Mouse (Mus musculus) lung, embryonic 16.5 days (tissue): ENCODE results near the gene Prpf40a. TPM values are rescaled to one million over a fixed set of nuclear protein-coding genes. Genes with fewer than 3 reads are reported as not detected.

Source experiments
- ATAC-seq: fragments of 200-750 bp; cut with Nextera tagmentation; 2 replicates; pipeline ENCODE4 v1.8.0; 2017; ENCODE audit warnings: low read depth, mild to moderate bottlenecking, moderate library complexity
- H3K27ac ChIP-seq: fragments of 300-500 bp; sonication (generic); 2 replicates; pipeline ENCODE4 v1.5.1; 2014; ENCODE audit warnings: mild to moderate bottlenecking, control low read depth, low read length
- H3K27me3 ChIP-seq: fragments of 300-500 bp; sonication (generic); 2 replicates; pipeline ENCODE4 v1.6.1; 2014; ENCODE audit warnings: low read depth, low read length, mixed read lengths; ENCODE audit not compliant: control insufficient read depth, insufficient read depth
- H3K36me3 ChIP-seq: fragments of 300-500 bp; sonication (generic); 2 replicates; pipeline ENCODE4 v1.6.1; 2014; ENCODE audit warnings: low read length; ENCODE audit not compliant: control insufficient read depth, insufficient read depth
- H3K4me1 ChIP-seq: fragments of 300-500 bp; sonication (generic); replicated peaks from 2 replicates; pipeline ENCODE4 v1.6.1; 2014; ENCODE audit warnings: low read length, mixed read lengths; ENCODE audit not compliant: control insufficient read depth, insufficient read depth
- H3K4me2 ChIP-seq: fragments of 300-500 bp; sonication (generic); 2 replicates; pipeline ENCODE4 v1.6.1; 2014; ENCODE audit warnings: low read depth, low read length, control low read depth
- H3K4me3 ChIP-seq: fragments of 300-500 bp; sonication (generic); 2 replicates; pipeline ENCODE4 v1.5.1; 2014; ENCODE audit warnings: mild to moderate bottlenecking, low read length, control low read depth
- H3K9ac ChIP-seq: fragments of 300-500 bp; sonication (generic); 2 replicates; pipeline ENCODE4 v1.6.1; 2014; ENCODE audit warnings: low read length, control low read depth
- H3K9me3 ChIP-seq: fragments of 300-500 bp; sonication (generic); 2 replicates; pipeline ENCODE4 v1.6.1; 2016; ENCODE audit warnings: low read length; ENCODE audit not compliant: control insufficient read depth
- WGBS: fragments of 180-500 bp; shearing (Covaris S2); extraction: QIAGEN DNeasy Blood & Tissue Kit; methylation state at CpG from one replicate; pipeline ENCODE4 v1.1.7; 2014; 5-methylcytosine and 5-hydroxymethylcytosine counted together
- polyA plus RNA-seq: library from polyadenylated mRNA; unstranded; fragments of >200 nt; fragmentation: Nextera tagmentation; extraction: Ambion mirVana; gene quantifications from 2 replicates; pipeline ENCODE4 v1.2.1, GENCODE M21; 2015

Gene Prpf40a
- polyA plus RNA-seq, 1 experiment from 2014 or later, result 141 TPM

- no peak for ATAC-seq
- peaks cover 12% of the 10 kb centered on the region for H3K4me1 ChIP-seq
- H3K36me3 ChIP-seq, result peaks cover 18% of the 10 kb centered on the region
- H3K27me3 ChIP-seq, result no peaks in the 10 kb centered on the region
- H3K4me2 ChIP-seq, result peak overlapping the region; percentile 63
- peak overlapping the region; percentile 98 for H3K4me3 ChIP-seq
- peak overlapping the region; percentile 98 for H3K27ac ChIP-seq
- 2% methylated on average over 20 of the region's 20 CpGs for WGBS
- no peaks in the 10 kb centered on the region for H3K9me3 ChIP-seq
- peak overlapping the region; percentile 89 for H3K9ac ChIP-seq
Measured at GRCm38 (mm10) chr2:53192386-53192785, 1.3 kb upstream of the Prpf40a start.

- under 1% methylated on average over 74 of the region's 82 CpGs for WGBS
- Histone ChIP-seq H3K9me3 (no peaks in the 10 kb centered on the region), H3K4me3 (peak within 1 kb of the TSS; percentile 98), H3K27ac (peak within 1 kb of the TSS; percentile 98), H3K9ac (peak within 1 kb of the TSS; percentile 94), H3K27me3 (no peaks in the 10 kb centered on the region), H3K4me1 (peaks cover 12% of the 10 kb centered on the region), H3K36me3 (peaks cover 16% of the 10 kb centered on the region), H3K4me2 (peak within 1 kb of the TSS; percentile 63)
- ATAC-seq, result peak; percentile 92
Measured at GRCm38 (mm10) chr2:53191523-53192220, 588 bp upstream of the Prpf40a start, which contains the start of gene Arl6ip6. Arl6ip6 (plus strand) TSS chr2:53191726.

- Histone ChIP-seq H3K36me3 (peaks cover 5% of the 10 kb centered on the region), H3K4me3 (peak overlapping the region; percentile 29), H3K27ac (no peak overlapping the region), H3K27me3 (no peaks in the 10 kb centered on the region), H3K4me2 (peak overlapping the region; percentile 55), H3K9ac (no peak overlapping the region), H3K4me1 (peaks cover 12% of the 10 kb centered on the region), H3K9me3 (no peaks in the 10 kb centered on the region)
- ATAC-seq, result no peak
- WGBS, result 57% methylated on average over 3 of the region's 3 CpGs
Measured at GRCm38 (mm10) chr2:53189811-53190210, 1.3 kb downstream of the Prpf40a start.

- no peak overlapping the region for H3K4me2 ChIP-seq
- H3K4me1 ChIP-seq, result no peaks in the 10 kb centered on the region
- ATAC-seq, result no peak
- no peaks in the 10 kb centered on the region for H3K27me3 ChIP-seq
- H3K36me3 ChIP-seq, result peaks cover 7% of the 10 kb centered on the region
- H3K9me3 ChIP-seq, result no peaks in the 10 kb centered on the region
- H3K27ac ChIP-seq, result no peak overlapping the region
- no peak overlapping the region for H3K9ac ChIP-seq
- H3K4me3 ChIP-seq, result no peak overlapping the region
Measured at GRCm38 (mm10) chr2:53179876-53180275, 11.2 kb downstream of the Prpf40a start.

- Histone ChIP-seq H3K9ac (no peak overlapping the region), H3K27me3 (no peaks in the 10 kb centered on the region), H3K4me1 (no peaks in the 10 kb centered on the region), H3K27ac (no peak overlapping the region), H3K4me2 (no peak overlapping the region), H3K9me3 (no peaks in the 10 kb centered on the region), H3K4me3 (no peak overlapping the region), H3K36me3 (peaks cover 14% of the 10 kb centered on the region)
- ATAC-seq, result no peak
- WGBS, result 79% methylated on average over 3 of the region's 3 CpGs
Measured at GRCm38 (mm10) chr2:53178966-53179365, 12.1 kb downstream of the Prpf40a start.

GRCm38 (mm10) chr2:53173966-53174365 lies 17.1 kb downstream of the Prpf40a start:
- H3K4me2 ChIP-seq, result no peak overlapping the region
- no peaks in the 10 kb centered on the region for H3K4me1 ChIP-seq
- H3K9ac ChIP-seq, result no peak overlapping the region

GRCm38 (mm10) chr2:53146852-53147251 lies 44.2 kb downstream of the Prpf40a start:
- Histone ChIP-seq H3K4me1 (no peaks in the 10 kb centered on the region), H3K9me3 (no peaks in the 10 kb centered on the region), H3K9ac (no peak overlapping the region), H3K36me3 (peaks cover 25% of the 10 kb centered on the region), H3K4me3 (no peak overlapping the region), H3K4me2 (no peak overlapping the region), H3K27me3 (no peaks in the 10 kb centered on the region), H3K27ac (no peak overlapping the region)
- no peak for ATAC-seq

More at GRCm38 (mm10) chr2:53173966-53174365, 17.1 kb downstream of the Prpf40a start:
- no peak for ATAC-seq
- Histone ChIP-seq H3K4me3 (no peak overlapping the region), H3K27ac (no peak overlapping the region), H3K27me3 (no peaks in the 10 kb centered on the region), H3K36me3 (peaks cover 14% of the 10 kb centered on the region), H3K9me3 (no peaks in the 10 kb centered on the region)

- Histone ChIP-seq H3K4me3 (no peak overlapping the region), H3K9me3 (no peaks in the 10 kb centered on the region), H3K27ac (no peak overlapping the region), H3K27me3 (no peaks in the 10 kb centered on the region), H3K9ac (no peak overlapping the region), H3K4me1 (no peaks in the 10 kb centered on the region), H3K4me2 (no peak overlapping the region), H3K36me3 (peaks cover 5% of the 10 kb centered on the region; the same call in 1 of the 2 replicates)
- no peak for ATAC-seq
- WGBS, result 93% methylated on average over 9 of the region's 9 CpGs
Measured at GRCm38 (mm10) chr2:53131567-53131966, 59.5 kb downstream of the Prpf40a start.

- 57% methylated on average over 6 of the region's 6 CpGs for WGBS
- H3K36me3 ChIP-seq, result peaks cover 2% of the 10 kb centered on the region; the same call in 1 of the 2 replicates
Measured at GRCm38 (mm10) chr2:53129070-53129469, 62.0 kb downstream of the Prpf40a start.

More at GRCm38 (mm10) chr2:53129070-53129469, 62.0 kb downstream of the Prpf40a start:
- Histone ChIP-seq H3K9ac (no peak overlapping the region), H3K27me3 (no peaks in the 10 kb centered on the region), H3K4me2 (no peak overlapping the region), H3K4me1 (no peaks in the 10 kb centered on the region), H3K4me3 (no peak overlapping the region), H3K27ac (no peak overlapping the region), H3K9me3 (no peaks in the 10 kb centered on the region)
- ATAC-seq, result no peak
